Mouse (Mus musculus): Measurements from ENCODE around the gene Depp1.

Gene Depp1

GRCm38 (mm10) chr6:116649811-116650210 is 598 bp upstream of the Depp1 start:
- in situ Hi-C loops (cut with MseI, MboI) = loop anchor here (5.0 to 25.0 kb wide), 2 partner anchors 47 to 1187 kb away; partner anchors contain the start of gene Zfp637 (in 1 of the 2)

DNA sequence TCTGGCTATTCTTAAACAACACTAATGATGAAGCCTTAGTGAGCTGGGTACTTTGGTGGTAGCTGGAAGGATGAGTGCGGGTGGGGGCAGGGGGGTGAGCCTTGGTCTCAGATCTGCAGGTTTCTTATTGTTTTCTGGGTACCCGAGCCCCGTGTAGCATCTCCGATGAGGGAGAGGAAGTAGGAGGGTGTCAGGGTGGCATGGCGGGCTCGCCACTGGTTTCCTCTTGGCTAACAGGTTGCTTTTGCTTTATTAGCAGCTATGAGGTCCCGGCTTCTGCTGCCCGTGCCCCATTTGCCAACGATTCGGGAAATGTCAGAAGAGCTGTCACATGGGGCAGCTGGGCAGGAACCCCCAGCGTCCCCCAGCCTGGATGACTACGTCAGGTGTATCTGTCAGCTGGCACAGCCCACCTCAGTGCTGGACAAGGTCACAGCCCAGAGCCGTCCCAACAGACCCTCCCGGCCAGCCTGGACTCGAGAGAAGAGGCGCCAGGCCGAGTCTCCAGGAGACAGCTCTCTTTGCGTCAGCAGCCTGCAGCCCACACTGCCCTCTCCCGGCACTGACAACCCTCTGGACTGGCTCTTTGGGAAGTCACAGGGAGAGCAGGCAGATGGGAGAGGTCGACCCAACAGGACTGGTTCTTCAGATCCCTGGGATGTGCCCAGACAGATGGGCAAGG is 1.2 kb downstream of the Depp1 start:
- in situ Hi-C loops (cut with MseI, MboI) = loop anchor here (5.0 to 25.0 kb wide), 2 partner anchors 46 to 1186 kb away; partner anchors contain the start of gene Zfp637 (in 1 of the 2)

DNA sequence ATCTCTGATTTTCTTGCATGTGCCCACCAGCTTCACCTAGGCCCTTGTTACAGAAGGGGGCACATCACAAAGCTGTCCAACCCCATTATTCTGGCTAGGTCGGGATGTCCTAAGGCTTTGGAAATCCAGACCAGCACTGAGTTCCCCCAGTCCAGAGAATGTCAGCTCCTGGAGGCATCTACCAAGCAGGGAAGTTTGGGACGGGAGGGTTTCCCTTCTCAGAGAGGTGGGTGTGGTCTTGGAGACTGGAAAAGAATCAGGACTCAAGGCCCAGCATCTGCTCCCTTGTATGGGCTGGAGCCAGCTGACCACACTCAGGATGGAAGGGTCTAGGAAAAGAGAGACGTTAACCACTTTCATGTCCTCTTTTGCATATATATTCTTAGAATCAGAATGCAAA is 2.8 kb downstream of the Depp1 start:
- in situ Hi-C loops (cut with MseI, MboI) = loop anchor here (5.0 to 25.0 kb wide), 2 partner anchors 44 to 1184 kb away; partner anchors contain the start of gene Zfp637 (in 1 of the 2)

DNA sequence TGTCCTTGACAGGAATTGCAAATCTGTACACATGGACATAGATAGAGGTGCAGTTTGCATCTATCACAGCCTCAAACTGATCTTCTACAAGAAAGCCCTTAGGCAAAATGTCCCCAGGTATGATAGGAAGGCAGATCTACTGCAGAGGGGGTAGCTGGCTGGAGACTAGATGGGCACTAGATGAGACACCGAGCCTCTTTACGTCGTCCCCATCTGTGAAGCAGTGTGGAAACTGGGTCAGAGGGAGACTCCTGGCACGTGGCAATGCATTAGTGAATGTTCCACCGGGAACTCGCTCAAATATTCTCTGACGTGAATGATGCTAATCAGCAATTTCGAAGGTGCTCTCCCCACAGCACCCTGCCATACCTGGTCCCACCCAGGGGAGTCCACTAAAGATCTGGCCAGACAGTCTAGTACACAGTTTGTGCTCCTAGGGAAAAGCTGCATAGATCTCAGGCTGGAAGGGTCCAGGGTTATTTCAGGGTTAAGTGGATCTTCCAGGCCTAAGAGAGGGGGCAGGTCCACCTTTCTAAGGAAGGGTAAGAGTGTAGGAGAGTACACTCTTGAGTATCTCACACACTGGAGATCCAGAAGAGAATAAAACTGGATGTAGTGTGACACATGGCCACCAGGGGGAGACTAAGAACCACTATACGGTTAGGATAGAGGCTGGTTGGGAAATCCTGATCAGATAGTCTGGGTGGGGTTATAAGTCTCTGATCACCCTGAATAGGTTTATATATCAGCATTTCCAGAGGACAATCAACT is 3.5 kb downstream of the Depp1 start:
- in situ Hi-C loops (cut with MseI, MboI) = loop anchor here (5.0 to 25.0 kb wide), 2 partner anchors 43 to 1183 kb away; partner anchors contain the start of gene Zfp637 (in 1 of the 2)

GRCm38 (mm10) chr6:116663364-116663763 is 13.0 kb downstream of the Depp1 start:
- in situ Hi-C loops (cut with MseI, MboI) = loop anchor here in 1 of 2 experiments (25.0 kb wide), 1 partner anchor 1174 kb away; the partner anchor contains the start of gene Zfp637

GRCm38 (mm10) chr6:116664031-116664430 is 13.6 kb downstream of the Depp1 start:
- in situ Hi-C loops (cut with MseI, MboI) = loop anchor here in 1 of 2 experiments (25.0 kb wide), 1 partner anchor 1173 kb away; the partner anchor contains the start of gene Zfp637

DNA sequence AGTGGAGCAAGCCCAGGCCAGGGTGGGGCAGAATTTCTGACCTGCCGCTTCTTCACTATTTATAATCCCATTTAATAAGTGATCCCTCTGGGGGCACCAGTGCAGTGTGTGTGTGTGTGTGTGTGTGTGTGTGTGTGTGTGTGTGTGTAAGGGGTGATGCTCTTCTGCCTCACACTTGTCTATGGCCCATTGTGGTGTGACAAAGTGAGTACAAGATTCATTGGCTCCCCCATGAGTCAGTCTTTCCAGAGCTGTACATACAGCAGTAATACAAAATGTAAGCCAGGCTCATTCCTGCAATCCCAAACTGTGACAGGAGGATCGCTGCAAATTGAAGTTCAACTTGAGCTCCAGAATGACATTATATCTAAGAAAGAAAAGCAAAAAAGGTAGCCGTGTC is 14.4 kb downstream of the Depp1 start:
- in situ Hi-C loops (cut with MseI, MboI) = loop anchor here in 1 of 2 experiments (25.0 kb wide), 1 partner anchor 1172 kb away; the partner anchor contains the start of gene Zfp637

- in situ Hi-C loops (cut with MseI, MboI) = loop anchor here in 1 of 2 experiments (25.0 kb wide), 1 partner anchor 1171 kb away; the partner anchor contains the start of gene Zfp637
Measured at GRCm38 (mm10) chr6:116666085-116666750, 15.8 kb downstream of the Depp1 start.

DNA sequence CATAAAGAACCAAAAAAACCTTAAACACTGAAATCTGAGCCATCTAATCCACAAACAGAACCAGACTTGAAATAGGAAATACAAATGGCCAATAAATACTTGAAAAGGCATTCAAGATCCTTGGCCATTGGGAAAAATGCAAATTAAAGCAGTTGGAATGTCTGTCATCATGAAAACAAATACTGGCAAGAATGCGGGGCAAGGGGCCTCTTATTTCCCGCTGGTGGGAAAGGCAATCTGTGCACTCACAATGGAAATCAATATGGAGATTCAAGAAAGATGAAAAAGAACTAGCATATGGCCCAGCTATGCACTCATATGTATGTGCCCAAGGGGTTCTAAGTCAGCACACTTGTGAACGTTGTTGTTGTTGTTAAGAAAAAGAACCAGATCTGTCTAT is 16.5 kb downstream of the Depp1 start:
- in situ Hi-C loops (cut with MseI, MboI) = loop anchor here in 1 of 2 experiments (25.0 kb wide), 1 partner anchor 1170 kb away; the partner anchor contains the start of gene Zfp637

- in situ Hi-C loops (cut with MseI, MboI) = loop anchor here in 1 of 2 experiments (25.0 kb wide), 1 partner anchor 1170 kb away; the partner anchor contains the start of gene Zfp637
Measured at GRCm38 (mm10) chr6:116667382-116667781, 17.0 kb downstream of the Depp1 start.

DNA sequence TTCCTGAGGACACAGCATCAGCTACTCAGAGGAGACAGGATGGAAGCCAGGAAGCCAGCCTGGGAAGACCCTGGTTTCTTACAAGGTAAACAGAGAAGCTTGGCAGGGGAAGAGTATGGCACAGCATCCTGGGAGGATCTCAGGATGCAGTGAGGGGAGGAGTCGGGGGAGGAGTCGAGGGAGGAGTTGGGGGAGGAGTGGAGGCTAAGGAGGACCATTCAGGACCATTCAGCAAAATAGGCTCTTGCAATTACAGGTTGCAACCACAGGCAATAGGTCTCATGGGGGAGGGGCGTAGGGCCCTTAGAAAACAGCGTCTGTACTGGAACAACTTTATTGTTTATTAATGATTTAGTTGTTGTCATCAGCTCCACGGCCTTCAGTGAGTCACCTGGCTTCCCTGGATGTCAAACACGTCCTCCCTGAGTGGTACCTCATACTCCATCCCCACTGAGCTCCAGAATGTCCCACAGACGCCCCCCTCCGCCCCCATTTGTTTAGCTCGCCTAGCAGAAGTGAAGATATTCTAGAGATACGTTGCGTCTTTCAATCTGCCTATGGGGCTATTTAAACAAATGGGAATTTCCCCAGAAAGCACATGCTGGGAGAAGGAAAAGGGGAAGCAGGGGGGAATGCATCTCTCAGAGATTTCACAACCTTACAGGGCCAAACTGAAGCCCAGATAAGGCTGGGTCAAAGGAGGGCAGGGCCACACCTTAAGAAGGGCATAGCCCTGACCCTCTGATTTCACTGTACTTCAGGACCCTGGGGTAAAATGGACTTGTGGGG is 18.5 kb downstream of the Depp1 start:
- in situ Hi-C loops (cut with MseI, MboI) = loop anchor here in 1 of 2 experiments (25.0 kb wide), 1 partner anchor 1168 kb away; the partner anchor contains the start of gene Zfp637

- in situ Hi-C loops (cut with MseI, MboI) = loop anchor here in 1 of 2 experiments (25.0 kb wide), 1 partner anchor 1167 kb away; the partner anchor contains the start of gene Zfp637
Measured at GRCm38 (mm10) chr6:116670144-116670543, 19.7 kb downstream of the Depp1 start.

- in situ Hi-C loops (cut with MseI, MboI) = loop anchor here in 1 of 2 experiments (25.0 kb wide), 1 partner anchor 1166 kb away; the partner anchor contains the start of gene Zfp637
Measured at GRCm38 (mm10) chr6:116671031-116671430, 20.6 kb downstream of the Depp1 start.

DNA sequence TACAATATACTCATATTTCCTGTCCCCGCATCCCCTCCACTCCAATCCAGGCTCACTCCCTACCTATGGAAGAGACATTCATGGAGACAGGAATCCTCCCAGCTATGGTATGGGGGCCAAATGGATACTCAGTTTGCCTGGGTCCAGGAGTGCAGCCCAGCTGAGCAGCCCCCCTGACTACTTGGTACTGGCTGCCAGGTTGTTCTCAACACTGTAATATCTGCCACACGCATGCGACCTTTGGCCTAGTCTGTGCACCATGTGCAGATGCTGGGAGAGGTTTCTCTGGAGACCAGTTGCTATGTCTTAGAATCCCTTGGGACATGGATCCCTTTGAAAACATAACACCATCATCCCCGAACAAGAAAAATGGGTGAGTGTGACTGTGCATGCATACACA is 21.4 kb downstream of the Depp1 start:
- in situ Hi-C loops (cut with MseI, MboI) = loop anchor here in 1 of 2 experiments (25.0 kb wide), 1 partner anchor 1166 kb away; the partner anchor contains the start of gene Zfp637

DNA sequence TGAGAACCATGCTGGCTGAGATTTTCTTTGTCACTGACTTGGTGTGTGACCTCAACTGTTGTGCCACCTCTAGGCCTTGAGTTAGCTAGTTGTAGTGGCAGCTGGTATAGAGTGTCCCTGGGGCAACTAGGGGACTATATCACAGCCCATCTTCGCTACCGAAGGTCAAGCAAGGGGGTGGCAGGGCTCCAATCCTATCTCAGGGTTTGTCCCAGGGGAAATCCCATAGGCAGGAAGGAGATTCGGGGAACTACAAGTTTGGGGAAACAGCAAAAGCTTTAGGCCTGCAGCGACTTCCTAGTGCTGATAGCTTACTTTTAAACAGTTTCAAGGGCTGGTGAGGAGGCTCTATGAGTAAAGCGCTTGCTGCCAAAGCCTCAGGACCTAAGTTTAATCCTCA is 21.9 kb downstream of the Depp1 start:
- in situ Hi-C loops (cut with MseI, MboI) = loop anchor here in 1 of 2 experiments (25.0 kb wide), 1 partner anchor 1165 kb away; the partner anchor contains the start of gene Zfp637

- in situ Hi-C loops (cut with MseI, MboI) = loop anchor here in 1 of 2 experiments (25.0 kb wide), 1 partner anchor 1164 kb away; the partner anchor contains the start of gene Zfp637
Measured at GRCm38 (mm10) chr6:116673471-116674282, 23.3 kb downstream of the Depp1 start, which contains the start of gene Rassf4. Gene Rassf4 (minus strand): TSS chr6:116673952.

DNA sequence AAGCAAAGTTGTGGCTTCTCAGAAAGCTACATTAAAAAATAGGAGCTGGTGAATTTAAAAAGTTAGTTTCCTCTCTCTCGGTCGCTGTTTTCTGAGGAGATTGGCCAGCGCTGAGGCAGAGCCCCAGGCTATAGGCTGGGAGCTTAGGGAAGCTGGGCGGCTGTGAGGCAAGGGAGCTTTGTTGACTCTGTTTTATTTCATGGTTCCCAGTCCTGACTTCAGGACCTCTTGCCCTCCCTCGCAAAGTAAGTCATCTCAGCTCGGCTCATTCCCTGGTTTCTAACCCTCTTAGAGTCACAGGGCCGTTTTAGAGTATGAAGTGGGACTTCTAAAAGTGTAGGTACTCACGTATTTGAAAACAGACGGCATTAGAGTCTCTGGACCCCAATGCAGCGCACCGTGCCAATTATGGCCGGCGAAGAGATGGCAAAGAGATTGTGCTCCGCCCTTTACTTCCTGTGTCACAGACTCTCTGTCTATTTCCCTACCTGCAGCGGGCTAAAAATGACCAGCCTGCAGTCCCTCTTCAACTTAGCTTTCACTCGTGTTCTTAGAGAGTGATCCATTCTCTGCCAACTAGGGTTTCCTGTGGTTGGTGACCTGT is 24.0 kb downstream of the Depp1 start:
- in situ Hi-C loops (cut with MseI, MboI) = loop anchor here in 1 of 2 experiments (25.0 kb wide), 1 partner anchor 1163 kb away; the partner anchor contains the start of gene Zfp637

DNA sequence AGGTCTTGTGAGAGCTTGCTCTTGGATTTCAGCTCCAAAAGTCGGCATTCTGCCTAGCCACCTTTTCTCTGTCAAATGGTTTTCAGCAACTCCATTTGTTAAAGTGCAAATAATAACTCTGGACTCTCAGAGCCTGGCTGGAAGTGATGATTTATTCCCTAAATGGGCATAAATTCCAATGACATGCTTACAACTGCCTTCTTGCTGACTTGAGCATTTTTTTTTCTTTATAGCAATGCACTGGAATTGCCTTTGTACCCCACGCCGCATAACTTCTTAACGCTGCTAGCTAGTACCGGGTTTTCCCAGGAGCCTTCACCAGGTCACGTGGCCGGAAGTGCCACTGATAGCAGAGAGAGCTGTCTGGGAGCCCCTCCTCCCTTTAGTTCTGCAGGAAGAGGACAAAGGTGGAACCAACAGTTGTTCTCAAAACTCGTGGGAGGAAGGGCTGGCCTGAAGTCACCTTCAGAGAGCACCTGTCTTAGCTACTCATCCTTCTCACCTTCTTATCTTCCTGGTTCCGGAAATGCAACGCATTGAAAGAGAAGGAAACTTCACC is 26.0 kb downstream of the Depp1 start:
- in situ Hi-C loops (cut with MseI, MboI) = no loop called here
